Mouse (Mus musculus) liver, embryonic 14 days (tissue): ENCODE data around the gene Dmbx1. TPM values are rescaled to one million over a fixed set of nuclear protein-coding genes. Genes with fewer than 3 reads are reported as not detected.

Source experiments
- polyA plus RNA-seq: library from polyadenylated mRNA; depleted of rRNA; stranded (reverse); fragments of >200 nt; gene quantifications from 2 replicates; pipeline ENCODE4 v1.2.3, GENCODE M21; 2012; rRNA removed

Gene Dmbx1
- not detected in 2 replicates for polyA plus RNA-seq

GRCm38 (mm10) chr4:115939295-115940102 lies at the start of gene Dmbx1:
TSS of gene Dmbx1 (minus strand) at chr4:115939926.

GRCm38 (mm10) chr4:115890553-115890952 lies 49.2 kb downstream of the Dmbx1 start, which contains the start of gene 6430628N08Rik:
TSS of gene 6430628N08Rik (plus strand) at chr4:115890665.

DNA sequence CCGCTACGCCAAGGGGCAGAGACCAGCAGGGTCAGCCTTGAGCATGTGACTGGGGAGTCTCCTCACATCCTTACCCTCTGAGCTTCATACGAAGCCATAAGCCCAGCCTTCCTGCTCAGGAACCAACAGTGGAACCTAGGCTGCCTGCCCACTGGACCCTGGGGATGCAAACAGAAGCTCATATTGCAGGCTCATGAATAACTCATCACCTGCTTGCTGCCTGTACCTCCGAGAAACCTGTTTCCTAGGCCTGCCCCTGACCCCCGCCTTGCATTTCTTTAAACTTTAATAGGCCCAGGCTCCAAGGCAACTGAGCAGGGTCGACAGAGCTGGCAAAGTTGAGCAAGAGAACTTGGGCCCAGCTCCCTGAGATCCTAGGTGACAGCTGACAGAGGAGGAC lies 55.7 kb downstream of the Dmbx1 start, which contains the start of gene Kncn:
Gene Kncn (plus strand): TSS at position 379 of the 400 bp plus-strand sequence.

Other genes starting within 250 kb of the Dmbx1 start
- gene Efcab14, start 202.2 kb downstream of the Dmbx1 start, polyA plus RNA-seq, result 8.1 and 8.2 TPM in 2 replicates
- 0.05 and 0.07 TPM in 2 replicates for gene Tex38, start 158.9 kb downstream of the Dmbx1 start, polyA plus RNA-seq
- gene Atpaf1, start 155.1 kb downstream of the Dmbx1 start, polyA plus RNA-seq, result 9.3 and 9.6 TPM in 2 replicates
- gene Mob3c, start 111.8 kb downstream of the Dmbx1 start, polyA plus RNA-seq, result 5.1 and 6.2 TPM in 2 replicates
- 32.7 and 39.0 TPM in 2 replicates for gene Mknk1, start 100.7 kb downstream of the Dmbx1 start, polyA plus RNA-seq
- gene Kncn, start 55.5 kb downstream of the Dmbx1 start, polyA plus RNA-seq, result 0.01 TPM in 1 of 2 replicates, not detected in the other
- not detected in 2 replicates for gene 6430628N08Rik, start 49.3 kb downstream of the Dmbx1 start, polyA plus RNA-seq
- gene Faah, start 78.0 kb upstream of the Dmbx1 start, polyA plus RNA-seq, result 3.4 and 3.9 TPM in 2 replicates
- gene Nsun4, start 114.0 kb upstream of the Dmbx1 start, polyA plus RNA-seq, result 4.4 and 5.0 TPM in 2 replicates
- gene Uqcrh, start 135.1 kb upstream of the Dmbx1 start, polyA plus RNA-seq, result 335 and 338 TPM in 2 replicates
- 11.6 and 13.9 TPM in 2 replicates for gene Lrrc41, start 135.3 kb upstream of the Dmbx1 start, polyA plus RNA-seq
- 15.2 and 18.7 TPM in 2 replicates for gene Rad54l, start 183.8 kb upstream of the Dmbx1 start, polyA plus RNA-seq
- gene Pomgnt1, start 183.9 kb upstream of the Dmbx1 start, polyA plus RNA-seq, result 8.5 and 9.1 TPM in 2 replicates
- 0.08 TPM in 2 replicates for gene Lurap1, start 211.4 kb upstream of the Dmbx1 start, polyA plus RNA-seq
- not detected in 2 replicates for gene Tspan1, start 227.7 kb upstream of the Dmbx1 start, polyA plus RNA-seq
- gene 1700042G07Rik, start 233.4 kb upstream of the Dmbx1 start, polyA plus RNA-seq, result not detected in 2 replicates
- not detected in 2 replicates for gene Gm49337, start 233.5 kb upstream of the Dmbx1 start, polyA plus RNA-seq